Mouse (Mus musculus) erythroblast, adult 5-6 weeks (primary cell): ENCODE measurements around the gene Trp53bp1. TPM values are rescaled to one million over a fixed set of nuclear protein-coding genes. Genes with fewer than 3 reads are reported as not detected.

Experiments
- ATAC-seq: replicated peaks from 2 replicates; pipeline ENCODE4 v1.8.0; 2016; ENCODE audit warnings: moderate number of reproducible peaks, mild to moderate bottlenecking, moderate TSS enrichment, inconsistent platforms; ENCODE audit not compliant: poor library complexity, low FRiP score, severe bottlenecking
- total RNA-seq, 2 experiments: library from RNA; stranded (forward) in 1 of 2; stranded (reverse) in 1 of 2; fragments of 150-400 nt in 1 of 2; fragments of 200-764, 138-1000 nt in 1 of 2; gene quantifications; 2 replicates each; pipeline versions ENCODE4 v1.2.3 to v1.2.4; 2015 to 2017; ENCODE audit warnings: low replicate concordance in 2 of 2

Trp53bp1 gene
- total RNA-seq, 2 experiments from 2014 or later: 27.9 to 44.8 TPM

DNA sequence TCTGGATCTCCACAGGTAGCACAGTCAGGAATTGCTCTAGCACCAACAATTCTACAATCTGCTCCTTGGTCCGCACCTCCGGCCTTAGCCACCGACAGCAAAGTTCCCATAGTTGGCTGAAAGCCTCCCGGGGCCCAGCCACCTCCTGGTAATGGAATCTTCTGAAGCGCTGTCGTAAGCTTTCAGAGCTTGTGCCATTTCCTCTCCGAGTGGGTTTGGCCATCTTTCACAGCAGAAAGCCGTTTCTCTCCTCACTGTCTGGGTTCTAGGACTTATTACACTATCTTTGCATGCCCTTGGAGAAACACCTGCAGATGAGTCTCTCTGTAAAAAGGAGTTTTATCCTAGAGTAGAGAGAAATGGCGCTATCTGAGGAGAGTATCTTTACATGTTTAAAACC lies 101.3 kb downstream of the Trp53bp1 start:
- 0 out of 2 replicates have a peak, but pooled peaks have one; percentile 12 for ATAC-seq

DNA sequence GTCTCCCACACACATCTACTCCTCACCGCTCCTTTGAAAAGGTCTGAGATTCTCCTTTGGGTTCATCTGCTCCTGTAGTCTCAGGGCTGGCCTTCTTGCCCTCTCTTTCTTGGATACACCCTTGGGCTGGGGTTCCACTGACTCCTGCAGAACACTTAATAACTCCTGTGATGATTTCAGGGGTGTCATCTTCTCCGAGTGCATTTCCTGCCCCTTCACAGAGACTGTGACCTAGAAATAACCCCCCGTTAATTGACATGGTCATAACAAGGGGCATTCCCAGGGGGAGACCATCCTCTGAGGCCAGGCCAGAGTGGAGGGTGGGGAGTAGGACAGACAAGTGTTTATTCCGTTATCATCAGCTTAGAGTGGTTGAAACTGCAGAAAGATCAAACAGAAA lies 102.0 kb downstream of the Trp53bp1 start:
- no peak for ATAC-seq

DNA sequence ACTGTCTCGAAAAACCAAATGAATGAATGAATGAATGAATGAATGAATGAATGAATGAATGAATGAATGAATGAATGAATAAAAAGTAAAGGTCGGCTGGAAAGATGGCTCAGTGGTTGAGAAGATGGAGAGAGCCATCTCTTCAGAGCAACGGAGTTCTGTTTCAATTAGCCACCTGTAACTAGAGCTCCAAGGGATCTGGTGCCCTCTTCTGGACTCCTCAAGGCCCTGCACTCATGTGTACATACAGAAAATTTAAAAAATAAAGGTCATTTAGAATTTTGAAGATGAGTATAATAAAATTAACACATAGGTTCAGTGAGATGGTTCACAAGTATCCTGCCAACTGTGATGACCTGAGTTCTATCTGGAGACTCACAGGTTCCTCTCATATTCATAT lies 118.1 kb downstream of the Trp53bp1 start:
- ATAC-seq: peak; percentile 66; the same call in 1 of the 2 replicates

DNA sequence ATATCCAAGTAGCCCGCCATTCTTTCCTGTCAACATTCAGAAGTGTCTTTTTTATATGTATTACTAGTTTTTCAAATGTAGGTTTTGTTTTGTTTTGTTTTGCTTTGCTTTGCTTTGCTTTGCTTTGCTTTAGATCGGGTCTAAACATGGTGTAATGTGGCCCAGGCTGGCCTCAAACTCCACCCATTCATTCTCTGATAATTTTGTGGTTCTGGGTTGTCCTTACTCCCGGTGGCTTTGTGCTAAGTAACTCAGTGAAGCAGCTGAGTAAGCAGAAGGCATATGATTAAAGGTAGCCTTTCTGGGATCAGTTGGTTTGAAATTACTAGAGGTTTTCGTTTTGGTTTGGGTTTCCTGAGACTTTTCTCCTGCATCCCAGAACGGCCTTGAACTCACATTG lies 121.5 kb downstream of the Trp53bp1 start:
- no peak for ATAC-seq

Other genes starting within 250 kb of the Trp53bp1 start
- gene Epb42, start 234.3 kb downstream of the Trp53bp1 start, total RNA-seq (2015; ENCODE audit: low replicate concordance): 1,106 and 1,220 TPM in 2 replicates
- 1,374 and 1,456 TPM in 2 replicates for gene Epb42, start 234.3 kb downstream of the Trp53bp1 start, total RNA-seq (2017; ENCODE audit: low replicate concordance)
- not detected in 2 replicates for gene Tgm5, start 185.6 kb downstream of the Trp53bp1 start, total RNA-seq (2015; ENCODE audit: low replicate concordance)
- gene Tgm5, start 185.6 kb downstream of the Trp53bp1 start, total RNA-seq (2017; ENCODE audit: low replicate concordance): not detected in 2 replicates
- gene Tgm7, start 161.6 kb downstream of the Trp53bp1 start, total RNA-seq (2015; ENCODE audit: low replicate concordance): not detected in 2 replicates
- gene Tgm7, start 161.6 kb downstream of the Trp53bp1 start, total RNA-seq (2017; ENCODE audit: low replicate concordance): not detected in 2 replicates
- 1.2 and 3.3 TPM in 2 replicates for gene Adal, start 131.0 kb downstream of the Trp53bp1 start, total RNA-seq (2015; ENCODE audit: low replicate concordance)
- 4.6 and 7.8 TPM in 2 replicates for gene Adal, start 131.0 kb downstream of the Trp53bp1 start, total RNA-seq (2017; ENCODE audit: low replicate concordance)
- gene Lcmt2, start 130.8 kb downstream of the Trp53bp1 start, total RNA-seq (2015; ENCODE audit: low replicate concordance): 1.7 and 2.5 TPM in 2 replicates
- 2.0 and 4.0 TPM in 2 replicates for gene Lcmt2, start 130.8 kb downstream of the Trp53bp1 start, total RNA-seq (2017; ENCODE audit: low replicate concordance)
- gene Tubgcp4, start 100.8 kb downstream of the Trp53bp1 start, total RNA-seq (2015; ENCODE audit: low replicate concordance): 16.3 and 22.2 TPM in 2 replicates
- 11.7 and 19.1 TPM in 2 replicates for gene Tubgcp4, start 100.8 kb downstream of the Trp53bp1 start, total RNA-seq (2017; ENCODE audit: low replicate concordance)
- 8.8 and 13.3 TPM in 2 replicates for gene Zscan29, start 100.3 kb downstream of the Trp53bp1 start, total RNA-seq (2015; ENCODE audit: low replicate concordance)
- 11.3 and 12.9 TPM in 2 replicates for gene Zscan29, start 100.3 kb downstream of the Trp53bp1 start, total RNA-seq (2017; ENCODE audit: low replicate concordance)
- not detected in 2 replicates for gene Map1a, start 18.2 kb upstream of the Trp53bp1 start, total RNA-seq (2015; ENCODE audit: low replicate concordance)
- 0.14 TPM in 1 of 2 replicates, not detected in the other for gene Map1a, start 18.2 kb upstream of the Trp53bp1 start, total RNA-seq (2017; ENCODE audit: low replicate concordance)
- gene Ppip5k1, start 84.0 kb upstream of the Trp53bp1 start, total RNA-seq (2015; ENCODE audit: low replicate concordance): 2.7 and 5.2 TPM in 2 replicates
- 9.8 and 10.1 TPM in 2 replicates for gene Ppip5k1, start 84.0 kb upstream of the Trp53bp1 start, total RNA-seq (2017; ENCODE audit: low replicate concordance)
- not detected in 2 replicates for gene Ckmt1, start 86.3 kb upstream of the Trp53bp1 start, total RNA-seq (2015; ENCODE audit: low replicate concordance)
- 0.26 TPM in 1 of 2 replicates, not detected in the other for gene Ckmt1, start 86.3 kb upstream of the Trp53bp1 start, total RNA-seq (2017; ENCODE audit: low replicate concordance)
- not detected in 2 replicates for gene Strc, start 115.8 kb upstream of the Trp53bp1 start, total RNA-seq (2015; ENCODE audit: low replicate concordance)
- gene Strc, start 115.8 kb upstream of the Trp53bp1 start, total RNA-seq (2017; ENCODE audit: low replicate concordance): not detected in 2 replicates
- 80.1 and 87.8 TPM in 2 replicates for gene Pdia3, start 142.4 kb upstream of the Trp53bp1 start, total RNA-seq (2015; ENCODE audit: low replicate concordance)
- gene Pdia3, start 142.4 kb upstream of the Trp53bp1 start, total RNA-seq (2017; ENCODE audit: low replicate concordance): 66.2 and 70.2 TPM in 2 replicates
- 2.9 TPM in 1 of 2 replicates, not detected in the other for gene Catsper2, start 142.4 kb upstream of the Trp53bp1 start, total RNA-seq (2015; ENCODE audit: low replicate concordance)
- 2.2 TPM in 1 of 2 replicates, not detected in the other for gene Catsper2, start 142.4 kb upstream of the Trp53bp1 start, total RNA-seq (2017; ENCODE audit: low replicate concordance)
- not detected in 2 replicates for gene Ell3, start 172.9 kb upstream of the Trp53bp1 start, total RNA-seq (2015; ENCODE audit: low replicate concordance)
- not detected in 2 replicates for gene Ell3, start 172.9 kb upstream of the Trp53bp1 start, total RNA-seq (2017; ENCODE audit: low replicate concordance)
- 50.9 and 58.1 TPM in 2 replicates for gene Serf2, start 177.8 kb upstream of the Trp53bp1 start, total RNA-seq (2015; ENCODE audit: low replicate concordance)
- 40.6 and 55.3 TPM in 2 replicates for gene Serf2, start 177.8 kb upstream of the Trp53bp1 start, total RNA-seq (2017; ENCODE audit: low replicate concordance)
- 27.7 and 28.2 TPM in 2 replicates for gene Hypk, start 181.9 kb upstream of the Trp53bp1 start, total RNA-seq (2015; ENCODE audit: low replicate concordance)
- gene Hypk, start 181.9 kb upstream of the Trp53bp1 start, total RNA-seq (2017; ENCODE audit: low replicate concordance): 22.3 and 31.5 TPM in 2 replicates
- gene Serinc4, start 185.4 kb upstream of the Trp53bp1 start, total RNA-seq (2015; ENCODE audit: low replicate concordance): not detected in 2 replicates
- gene Serinc4, start 185.4 kb upstream of the Trp53bp1 start, total RNA-seq (2017; ENCODE audit: low replicate concordance): 0.68 TPM in 1 of 2 replicates, not detected in the other
- gene Mfap1b, start 202.7 kb upstream of the Trp53bp1 start, total RNA-seq (2015; ENCODE audit: low replicate concordance): 6.9 and 16.3 TPM in 2 replicates
- gene Mfap1b, start 202.7 kb upstream of the Trp53bp1 start, total RNA-seq (2017; ENCODE audit: low replicate concordance): 20.6 and 22.9 TPM in 2 replicates
- gene Mfap1a, start 235.3 kb upstream of the Trp53bp1 start, total RNA-seq (2015; ENCODE audit: low replicate concordance): 12.1 and 15.3 TPM in 2 replicates
- gene Mfap1a, start 235.3 kb upstream of the Trp53bp1 start, total RNA-seq (2017; ENCODE audit: low replicate concordance): 11.7 and 15.1 TPM in 2 replicates
- gene Wdr76, start 235.3 kb upstream of the Trp53bp1 start, total RNA-seq (2015; ENCODE audit: low replicate concordance): 11.9 and 13.8 TPM in 2 replicates
- gene Wdr76, start 235.3 kb upstream of the Trp53bp1 start, total RNA-seq (2017; ENCODE audit: low replicate concordance): 19.2 and 25.5 TPM in 2 replicates